Mouse (Mus musculus) testis, adult 2 months (tissue): ENCODE measurements around the gene Dock8.

Experiments used
- CTCF ChIP-seq: fragments of 200-500 bp; IDR thresholded peaks from 2 replicates; pipeline ENCODE4 v1.5.1; 2012; ENCODE audit warnings: low read depth, mild to moderate bottlenecking, inconsistent platforms, low read length, moderate library complexity; ENCODE audit not compliant: control insufficient read depth, insufficient read depth, insufficient replicate concordance
- POLR2A ChIP-seq: fragments of 200-500 bp; IDR thresholded peaks from 2 replicates; pipeline ENCODE4 v1.6.1; 2012; ENCODE audit warnings: low read depth, mild to moderate bottlenecking, inconsistent platforms, low read length, moderate library complexity; ENCODE audit not compliant: control insufficient read depth

GRCm38 (mm10) chr19:25247858-25248552, 248.7 kb downstream of the Dock8 start:
- TF ChIP-seq CTCF, result no peak
- no peak for TF ChIP-seq POLR2A
